30 mouse cellular contexts compared by ENCODE assay signal in genomic region chr17:34517252-34517651, GRCm38 (mm10). TPM values are rescaled to one million over a fixed set of nuclear protein-coding genes. Genes with fewer than 3 reads are reported as not detected.
A peak's percentile ranks its signal among the peaks of the same experiment; 100 is the strongest.
DNase-seq lines count a peak whose midpoint lies in the region; ATAC-seq and TF ChIP-seq lines count a peak whose summit lies in the region.
"Had no signal": no experiment of that assay in that cellular context is flagged by ENCODE, and none has a peak within 500 bp of the region (broad histone marks: within the 10 kb centered on the region; RNA-seq: fewer than 3 reads in every experiment).

Gene Btnl6, minus strand, starts transcription at chr17:34517352.

- peak within 1 kb of the TSS; percentile 60 for H3K9ac ChIP-seq in intestine, embryonic 16.5 days (ENCODE audit: low read depth, low read length)
- H3K9ac ChIP-seq: embryonic facial prominence, embryonic 13.5 days; embryonic facial prominence, embryonic 15.5 days; forebrain, embryonic 12.5 days had no signal

- 0 out of 2 replicates have a peak, but pooled peaks cover 5% of the 10 kb centered on the region for H3K27me3 ChIP-seq in heart, embryonic 10.5 days (ENCODE audit: insufficient read depth, poor library complexity, severe bottlenecking)
- no peaks in the 10 kb centered on the region for H3K27me3 ChIP-seq in intestine, embryonic 16.5 days (replicated peaks; ENCODE audit: control insufficient read depth, insufficient read depth, low read length)
- peaks cover 5% of the 10 kb centered on the region; the same call in 1 of the 2 replicates for H3K27me3 ChIP-seq in hindbrain, embryonic 10.5 days (ENCODE audit: insufficient read depth, poor library complexity, severe bottlenecking)
- no peaks in the 10 kb centered on the region for H3K27me3 ChIP-seq in thymus, adult 2 months (ENCODE audit: control insufficient read depth, insufficient read depth, low read length)
- H3K27me3 ChIP-seq: embryonic facial prominence, embryonic 15.5 days; forebrain, embryonic 12.5 days had no signal

- peak; percentile 22 for DNase-seq in heart, embryonic 10.5 days (ENCODE audit: low spot score)
- DNase-seq in heart, postnatal 14 days = no peak
- no peak for DNase-seq in large intestine, adult 2 months (ENCODE audit: low read depth, low spot score)
- no peak for DNase-seq in hindbrain, embryonic 10.5 days (ENCODE audit: low spot score)
- no peak for DNase-seq in thymus, adult 2 months
- DNase-seq in gastrocnemius, adult 18-20 months (ENCODE audit: low spot score) = no peak
- DNase-seq: adrenal gland, adult 2 months; adrenal gland, postnatal 10 days; adrenal gland, postnatal 25 days; cerebellum, adult 11 months; cerebellum, adult 18-20 months; cerebellum, adult 8-10 months; cerebellum, adult 9-11 months; cerebellum, postnatal 14 days; cerebellum, postnatal 36 days; embryo, embryonic 11 days had no signal

- no peaks in the 10 kb centered on the region for H3K36me3 ChIP-seq in heart, embryonic 10.5 days
- no peaks in the 10 kb centered on the region for H3K36me3 ChIP-seq in intestine, embryonic 16.5 days (ENCODE audit: control insufficient read depth, insufficient read depth, low read length)
- H3K36me3 ChIP-seq in hindbrain, embryonic 10.5 days = no peaks in the 10 kb centered on the region
- no peaks in the 10 kb centered on the region for H3K36me3 ChIP-seq in thymus, adult 2 months (ENCODE audit: control insufficient read depth, insufficient read depth, low read length)
- H3K36me3 ChIP-seq: embryonic facial prominence, embryonic 13.5 days; embryonic facial prominence, embryonic 15.5 days; forebrain, embryonic 10.5 days; forebrain, embryonic 12.5 days had no signal

- H3K4me1 ChIP-seq in heart, embryonic 10.5 days = no peaks in the 10 kb centered on the region
- no peaks in the 10 kb centered on the region for H3K4me1 ChIP-seq in intestine, embryonic 16.5 days (ENCODE audit: control insufficient read depth, insufficient read depth, low read length)
- no peaks in the 10 kb centered on the region for H3K4me1 ChIP-seq in hindbrain, embryonic 10.5 days (replicated peaks)
- H3K4me1 ChIP-seq in thymus, adult 2 months (replicated peaks; ENCODE audit: control insufficient read depth, insufficient read depth, low read length) = no peaks in the 10 kb centered on the region
- H3K4me1 ChIP-seq: embryonic facial prominence, embryonic 13.5 days; embryonic facial prominence, embryonic 15.5 days; forebrain, embryonic 10.5 days; forebrain, embryonic 12.5 days had no signal

- no peaks in the 10 kb centered on the region for H3K9me3 ChIP-seq in heart, embryonic 10.5 days
- H3K9me3 ChIP-seq in intestine, embryonic 16.5 days (ENCODE audit: control insufficient read depth, low read length) = no peaks in the 10 kb centered on the region
- H3K9me3 ChIP-seq in hindbrain, embryonic 10.5 days = no peaks in the 10 kb centered on the region
- H3K9me3 ChIP-seq: embryonic facial prominence, embryonic 13.5 days; embryonic facial prominence, embryonic 15.5 days; forebrain, embryonic 10.5 days; forebrain, embryonic 12.5 days had no signal

- intact Hi-C loops in heart, postnatal 14 days (cut with DNase I) = no loop called here

- H3K4me2 ChIP-seq in intestine, embryonic 16.5 days (ENCODE audit: low read depth, low read length) = peak within 1 kb of the TSS; percentile 48
- H3K4me2 ChIP-seq: embryonic facial prominence, embryonic 13.5 days; embryonic facial prominence, embryonic 15.5 days; forebrain, embryonic 12.5 days had no signal

- no peak for ATAC-seq in intestine, embryonic 16.5 days
- ATAC-seq: forebrain, embryonic 14.5 days had no signal

- TF ChIP-seq POLR2A in thymus, adult 2 months (IDR thresholded peaks at IDR 0.05; ENCODE audit: control insufficient read depth, extremely low read depth, insufficient read depth, low read length, poor library complexity) = no peak

- H3K27ac ChIP-seq in heart, embryonic 10.5 days = no peak within 1 kb of the TSS
- peak within 1 kb of the TSS; percentile 80 for H3K27ac ChIP-seq in intestine, embryonic 16.5 days (ENCODE audit: low read length)
- no peak within 1 kb of the TSS for H3K27ac ChIP-seq in hindbrain, embryonic 10.5 days
- no peak within 1 kb of the TSS for H3K27ac ChIP-seq in thymus, adult 2 months (ENCODE audit: control insufficient read depth, insufficient read depth, low read length)
- H3K27ac ChIP-seq: embryonic facial prominence, embryonic 13.5 days; embryonic facial prominence, embryonic 15.5 days; forebrain, embryonic 10.5 days; forebrain, embryonic 12.5 days had no signal

- H3K4me3 ChIP-seq in heart, embryonic 10.5 days = no peak within 1 kb of the TSS
- peak within 1 kb of the TSS; percentile 26 for H3K4me3 ChIP-seq in intestine, embryonic 16.5 days (ENCODE audit: low read length)
- H3K4me3 ChIP-seq in hindbrain, embryonic 10.5 days = no peak within 1 kb of the TSS
- no peak within 1 kb of the TSS for H3K4me3 ChIP-seq in thymus, adult 2 months (ENCODE audit: control insufficient read depth, insufficient read depth, low read length)
- H3K4me3 ChIP-seq: embryonic facial prominence, embryonic 13.5 days; embryonic facial prominence, embryonic 15.5 days; erythroblast, embryonic 14.5 days; forebrain, embryonic 10.5 days; forebrain, embryonic 12.5 days had no signal

- no peak for TF ChIP-seq CTCF in thymus, adult 2 months (IDR thresholded peaks at IDR 0.05; ENCODE audit: borderline replicate concordance, control insufficient read depth, extremely low read depth, insufficient read depth, low read length, poor library complexity)

- WGBS in heart, embryonic 10.5 days = 88% methylated on average over 4 of the region's 4 CpGs
- WGBS in intestine, embryonic 16.5 days = 93% methylated on average over 4 of the region's 4 CpGs
- 86% methylated on average over 4 of the region's 4 CpGs for WGBS in large intestine, adult 2 months
- 88% methylated on average over 4 of the region's 4 CpGs for whole genome bisulfite sequencing in hindbrain, embryonic 10.5 days
- 91% methylated on average over 4 of the region's 4 CpGs for WGBS in thymus, adult 2 months

RNA-seq across cellular contexts. Expression of gene Btnl6, which starts in this region (rescaled TPM):
- not detected in 2 replicates for polyA plus RNA-seq in heart, embryonic 10.5 days (2016; fragmentation: Nextera tagmentation; extraction: Ambion mirVana)
- not detected for total RNA-seq in heart, postnatal 14 days (2021)
- polyA plus RNA-seq in intestine, embryonic 16.5 days (2015; fragmentation: Nextera tagmentation; extraction: Ambion mirVana) = 30.9 and 41.7 TPM in 2 replicates
- 115 and 205 TPM in 2 replicates for polyA plus RNA-seq in large intestine, adult 2 months (2012; rRNA removed)
- polyA plus RNA-seq in hindbrain, embryonic 10.5 days (2016; fragmentation: Nextera tagmentation; extraction: Ambion mirVana) = not detected in 2 replicates
- polyA plus RNA-seq in thymus, adult 2 months (2012; rRNA removed) = 0.53 and 0.68 TPM in 2 replicates
- total RNA-seq in gastrocnemius, adult 18-20 months (2021) = not detected
- total RNA-seq: adrenal gland, adult 2 months; adrenal gland, postnatal 10 days; adrenal gland, postnatal 25 days; adrenal gland, postnatal 4 days; common myeloid progenitor, adult 5-6 weeks; ES-E14; MEL had no signal
- polyA plus RNA-seq: adrenal gland, adult 2 months; brain, embryonic 14.5 days; C2C12; embryonic facial prominence, embryonic 11.5 days; embryonic facial prominence, embryonic 13.5 days; embryonic facial prominence, embryonic 15.5 days; erythroblast, embryonic 14.5 days; forebrain, embryonic 10.5 days; forebrain, embryonic 12.5 days; forebrain, embryonic 14.5 days had no signal

Comparison
In these comparisons a context has a peak if more than half of its experiments do, and no peak if none do; other contexts are left out.
1. RNA of gene Btnl6 (polyA plus RNA-seq): 115 to 205 TPM in large intestine, adult 2 months and 30.9 to 41.7 TPM in intestine, embryonic 16.5 days; 0.53 to 0.68 TPM in thymus, adult 2 months, not detected in heart, embryonic 10.5 days and not detected in hindbrain, embryonic 10.5 days; every median in the first group is over 10 times any median in the second.
2. Peak in DNase-seq in heart, embryonic 10.5 days; RNA of the gene not detected or under 1 TPM.